In the genomic region with DNA sequence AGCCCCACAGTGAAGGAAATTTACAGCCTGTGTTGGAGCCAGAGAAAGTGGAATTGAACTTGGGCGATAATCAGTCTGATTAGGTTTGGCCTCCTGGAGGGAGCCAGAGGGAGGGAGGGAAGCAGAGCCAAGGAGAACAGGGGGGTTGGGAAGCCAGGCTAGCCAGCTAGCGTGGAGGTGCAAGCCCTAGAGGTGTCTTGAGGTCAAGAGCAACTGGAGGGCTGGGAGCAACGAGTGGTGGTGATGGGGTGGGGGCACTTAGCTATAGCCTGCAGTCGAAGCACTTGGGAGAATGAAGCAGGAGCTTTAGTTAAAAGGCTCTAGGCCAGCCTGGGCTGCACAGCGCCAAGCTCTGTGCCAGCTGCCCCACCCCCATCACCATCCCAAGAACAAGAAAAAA, we compare ENCODE assay signal across 21 mouse cellular contexts. TPM values are rescaled to one million over a fixed set of nuclear protein-coding genes. Genes with fewer than 3 reads are reported as not detected.
A peak's percentile ranks its signal among the peaks of the same experiment; 100 is the strongest.
DNase-seq lines count a peak whose midpoint lies in the region; ATAC-seq and TF ChIP-seq lines count a peak whose summit lies in the region.
"Had no signal": no experiment of that assay in that cellular context is flagged by ENCODE, and none has a peak within 500 bp of the region (broad histone marks: within the 10 kb centered on the region; RNA-seq: fewer than 3 reads in every experiment).

No protein-coding gene starts in this region.

- WGBS in heart, embryonic 12.5 days, result 16% methylated on average over 5 of the region's 5 CpGs

- no peak for TF ChIP-seq CTCF in E14TG2a.4 (conservative IDR thresholded peaks at IDR 0.05; ENCODE audit: low read length)

- peak; percentile 36 for DNase-seq in kidney, adult 18-20 months
- no peak for DNase-seq in kidney, postnatal 14 days
- peak; percentile 64 for DNase-seq in MN1 (ENCODE audit: low spot score)
- DNase-seq in kidney, postnatal 36 days, result peak; percentile 38 to 49
- DNase-seq: adrenal gland, postnatal 25 days; cerebellum, adult 8-10 months; heart, postnatal 4 days; layer of hippocampus, postnatal 36 days; liver, embryonic 13.5 days; lung, adult 2 months; lung, postnatal 14 days; thymus, postnatal 36 days had no signal

- no peaks in the 10 kb centered on the region; the same call in 1 of the 2 replicates for H3K9me3 ChIP-seq in E14TG2a.4 (ENCODE audit: low read length)
- H3K9me3 ChIP-seq in heart, embryonic 12.5 days (replicated peaks), result no peaks in the 10 kb centered on the region
- H3K9me3 ChIP-seq: liver, embryonic 13.5 days; stomach, embryonic 15.5 days had no signal

- no peak overlapping the region for H3K27ac ChIP-seq in heart, embryonic 12.5 days (ENCODE audit: poor library complexity, severe bottlenecking)
- H3K27ac ChIP-seq: liver, embryonic 13.5 days; midbrain, embryonic 12.5 days; stomach, embryonic 15.5 days had no signal

- peaks cover 30% of the 10 kb centered on the region for H3K4me1 ChIP-seq in E14TG2a.4 (replicated peaks; ENCODE audit: low read depth, low read length)
- no peaks in the 10 kb centered on the region for H3K4me1 ChIP-seq in heart, embryonic 12.5 days (replicated peaks)
- H3K4me1 ChIP-seq: liver, embryonic 13.5 days; stomach, embryonic 15.5 days had no signal

- ATAC-seq in heart, embryonic 12.5 days (ENCODE audit: insufficient number of reproducible peaks, low FRiP score), result no peak
- no peak for ATAC-seq in frontal cortex, adult (ENCODE audit: low TSS enrichment)
- ATAC-seq: intestine, postnatal 0 days had no signal

- H3K9ac ChIP-seq in heart, embryonic 12.5 days, result no peak overlapping the region
- H3K9ac ChIP-seq: liver, embryonic 13.5 days; midbrain, embryonic 12.5 days; stomach, embryonic 15.5 days had no signal

- H3K27me3 ChIP-seq in E14TG2a.4 (ENCODE audit: insufficient read depth, low read length), result peaks cover 4% of the 10 kb centered on the region; the same call in 1 of the 2 replicates
- H3K27me3 ChIP-seq in heart, embryonic 12.5 days (replicated peaks), result peaks cover 20% of the 10 kb centered on the region; the same call in 1 of the 2 replicates
- H3K27me3 ChIP-seq: stomach, embryonic 15.5 days had no signal

- H3K36me3 ChIP-seq in E14TG2a.4 (ENCODE audit: insufficient read depth, low read length), result no peaks in the 10 kb centered on the region
- no peaks in the 10 kb centered on the region for H3K36me3 ChIP-seq in heart, embryonic 12.5 days
- H3K36me3 ChIP-seq: liver, embryonic 13.5 days; midbrain, embryonic 12.5 days; stomach, embryonic 15.5 days had no signal

- H3K4me3 ChIP-seq in E14TG2a.4 (replicated peaks; ENCODE audit: low read length), result peak overlapping the region; percentile 20; the same call in 1 of the 2 replicates
- no peak overlapping the region for H3K4me3 ChIP-seq in heart, embryonic 12.5 days
- H3K4me3 ChIP-seq: liver, embryonic 13.5 days; midbrain, embryonic 12.5 days; stomach, embryonic 15.5 days had no signal

- no peak overlapping the region for H3K4me2 ChIP-seq in heart, embryonic 12.5 days
- H3K4me2 ChIP-seq: liver, embryonic 13.5 days; midbrain, embryonic 12.5 days; stomach, embryonic 15.5 days had no signal

RNA-seq across cellular contexts. Expression of a gene that starts 13.3 kb away (rescaled TPM):
- polyA plus RNA-seq in heart, embryonic 12.5 days (2016; fragmentation: Nextera tagmentation; extraction: Ambion mirVana), result 7.0 and 7.8 TPM in 2 replicates

RNA-seq across cellular contexts. Expression of a gene that starts 19.8 kb away (rescaled TPM):
- 0.21 TPM in 1 of 2 replicates, not detected in the other for polyA plus RNA-seq in heart, embryonic 12.5 days (2016; fragmentation: Nextera tagmentation; extraction: Ambion mirVana)
- polyA plus RNA-seq: C2C12; forebrain, embryonic 11.5 days; limb, embryonic 14.5 days; liver, embryonic 13.5 days; lung, adult 2 months; midbrain, embryonic 12.5 days had no signal

RNA-seq across cellular contexts. Expression of a gene that starts 57.2 kb away (rescaled TPM):
- polyA plus RNA-seq in heart, embryonic 12.5 days (2016; fragmentation: Nextera tagmentation; extraction: Ambion mirVana), result 0.69 and 0.70 TPM in 2 replicates
- polyA plus RNA-seq: forebrain, embryonic 11.5 days had no signal
